Mouse (Mus musculus) megakaryocyte, embryonic 14.5 days (primary cell): ENCODE data around the gene Slc6a21.

ENCODE experiments used
- FLI1 ChIP-seq: IDR thresholded peaks from 2 replicates; pipeline ENCODE4 v1.6.1; 2012; ENCODE audit warnings: low read length, inconsistent platforms, mixed read lengths
- GATA1 ChIP-seq: IDR thresholded peaks from 3 replicates; pipeline ENCODE4 v1.6.1; 2012; ENCODE audit warnings: mixed read lengths, low read length, inconsistent platforms, borderline replicate concordance

GRCm38 (mm10) chr7:45336319-45336718 lies 59.0 kb downstream of the Slc6a21 start:
- no peak for TF ChIP-seq GATA1
- no peak for TF ChIP-seq FLI1
